In the genomic region with DNA sequence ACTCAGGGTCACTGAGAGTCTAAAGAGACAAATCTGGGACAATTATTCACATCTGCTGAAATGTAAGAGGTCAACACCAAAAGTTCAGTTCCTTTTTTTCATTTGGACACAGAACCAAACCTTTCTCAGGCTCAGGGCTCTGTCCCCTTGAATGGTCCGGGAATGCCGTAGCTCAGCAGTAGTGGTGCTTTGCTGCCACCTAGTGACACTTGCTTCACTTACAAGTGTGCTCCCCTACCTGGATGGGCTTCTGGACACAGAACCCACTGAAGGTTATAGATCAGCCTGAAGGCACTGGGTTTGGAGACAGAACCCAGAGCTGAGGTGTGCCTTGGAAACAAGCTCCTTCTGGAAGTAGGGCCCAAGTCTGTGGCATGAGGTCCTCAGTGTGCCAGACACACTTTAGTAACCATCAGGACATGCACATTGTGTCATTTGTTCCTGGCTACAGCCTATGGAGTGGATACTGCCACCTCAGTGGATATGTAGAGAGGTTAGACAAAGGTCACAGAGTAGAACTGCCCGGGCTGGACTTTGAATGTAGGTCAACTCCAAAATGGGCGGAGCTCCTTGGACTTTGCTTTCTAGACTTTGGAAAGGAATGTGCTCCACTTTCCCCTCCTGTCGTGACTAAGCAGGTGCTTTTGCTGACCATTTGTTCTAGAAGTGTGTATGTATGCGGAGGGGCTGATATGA, we compare ENCODE assay signal across 9 mouse cellular contexts. TPM values are rescaled to one million over a fixed set of nuclear protein-coding genes. Genes with fewer than 3 reads are reported as not detected.
A peak's percentile ranks its signal among the peaks of the same experiment; 100 is the strongest.
DNase-seq lines count a peak whose midpoint lies in the region; ATAC-seq lines count a peak whose summit lies in the region.
"Had no signal": no experiment of that assay in that cellular context is flagged by ENCODE, and none has a peak within 500 bp of the region (broad histone marks: within the 10 kb centered on the region; RNA-seq: fewer than 3 reads in every experiment).

No protein-coding gene starts in this region.

- DNase-seq in CD4-positive, CD25-positive, alpha-beta regulatory T cell, adult 2 months (ENCODE audit: low read depth, low spot score) = peak; percentile 79
- DNase-seq in cerebellum, postnatal 10 days = peak; percentile 92 to 94
- peak; percentile 43 to 56 for DNase-seq in frontal cortex, postnatal 25 days (ENCODE audit: low spot score in 2 of 2)
- peak; percentile 69 for DNase-seq in induced T-regulatory cell, adult 2 months (ENCODE audit: low read depth)
- peak; percentile 65 to 78 for DNase-seq in left cerebral cortex, adult 18-20 months (ENCODE audit: low spot score in 2 of 2)
- DNase-seq in mesoderm, embryonic 11.5 days (ENCODE audit: low read depth, low spot score) = peak; percentile 83
- DNase-seq in right cerebral cortex, postnatal 25 days = peak; percentile 61

- no peak for ATAC-seq in CD4-positive, CD25-positive, alpha-beta regulatory T cell, adult 4 months

RNA-seq across cellular contexts. Expression of a gene that starts 3.7 kb away (rescaled TPM):
- not detected for polyA plus RNA-seq in CD4-positive, CD25-positive, alpha-beta regulatory T cell, adult 4 months (2017; shearing (Covaris generic))
- not detected for total RNA-seq in left cerebral cortex, adult 18-20 months (2021)
- polyA plus RNA-seq: myocyte had no signal

RNA-seq across cellular contexts. Expression of a gene that starts 34.4 kb away (rescaled TPM):
- under 1 TPM in 1 of 2 experiments, not detected in 1; 0.04 TPM for polyA plus RNA-seq in CD4-positive, CD25-positive, alpha-beta regulatory T cell, adult 4 months (2017; shearing (Covaris generic))
- 10 to 100 TPM; 17.0 to 21.7 TPM for total RNA-seq in left cerebral cortex, adult 18-20 months (2021)
- polyA plus RNA-seq: myocyte had no signal
